Mouse (Mus musculus): Measurements from ENCODE around the gene Mctp2.

Mctp2 gene

GRCm38 (mm10) chr7:72165726-72166701 is 140.4 kb downstream of the Mctp2 start:
- no peak for DNase-seq

- DNase-seq = no peak
Measured at GRCm38 (mm10) chr7:72162256-72162655, 144.2 kb downstream of the Mctp2 start.

- DNase-seq = no peak
Measured at GRCm38 (mm10) chr7:72159513-72160063, 146.8 kb downstream of the Mctp2 start.

GRCm38 (mm10) chr7:72150799-72151708 is 155.4 kb downstream of the Mctp2 start:
- no peak for DNase-seq

GRCm38 (mm10) chr7:72149073-72149472 is 157.3 kb downstream of the Mctp2 start:
- DNase-seq = peak in 1 of 2 experiments; percentile 36

- no peak for DNase-seq
Measured at GRCm38 (mm10) chr7:72146849-72147248, 159.6 kb downstream of the Mctp2 start.

- no peak for DNase-seq
Measured at GRCm38 (mm10) chr7:72145726-72146520, 160.5 kb downstream of the Mctp2 start.

GRCm38 (mm10) chr7:72138701-72139100 is 167.7 kb downstream of the Mctp2 start:
- DNase-seq = no peak

- DNase-seq = no peak
Measured at GRCm38 (mm10) chr7:72120986-72121385, 185.4 kb downstream of the Mctp2 start.

GRCm38 (mm10) chr7:72119713-72120112 is 186.7 kb downstream of the Mctp2 start:
- DNase-seq = no peak

- DNase-seq = no peak
Measured at GRCm38 (mm10) chr7:72117376-72118077, 188.9 kb downstream of the Mctp2 start.

- no peak for DNase-seq
Measured at GRCm38 (mm10) chr7:72115073-72115472, 191.3 kb downstream of the Mctp2 start.

- DNase-seq = no peak
Measured at GRCm38 (mm10) chr7:72110578-72110977, 195.8 kb downstream of the Mctp2 start.

GRCm38 (mm10) chr7:72108639-72109399 is 197.6 kb downstream of the Mctp2 start:
- no peak for DNase-seq

- peak in 1 of 2 experiments; percentile 9 for DNase-seq
Measured at GRCm38 (mm10) chr7:72104170-72104569, 202.2 kb downstream of the Mctp2 start.

- DNase-seq = no peak
Measured at GRCm38 (mm10) chr7:72103654-72104053, 202.8 kb downstream of the Mctp2 start.

- DNase-seq = no peak
Measured at GRCm38 (mm10) chr7:72100683-72101082, 205.7 kb downstream of the Mctp2 start.

GRCm38 (mm10) chr7:72098603-72099002 is 207.8 kb downstream of the Mctp2 start:
- DNase-seq = no peak

GRCm38 (mm10) chr7:72096973-72097372 is 209.4 kb downstream of the Mctp2 start:
- no peak for DNase-seq

- no peak for DNase-seq
Measured at GRCm38 (mm10) chr7:72096433-72096832, 210.0 kb downstream of the Mctp2 start.
